Mouse (Mus musculus): ENCODE measurements at regions not wholly inside any gene's neighbourhood (a gene's known extent, or its start where the extent isn't known, plus 50 kb on each side); places are given as distances from the start of the nearest gene placed in this dataset.

DNA sequence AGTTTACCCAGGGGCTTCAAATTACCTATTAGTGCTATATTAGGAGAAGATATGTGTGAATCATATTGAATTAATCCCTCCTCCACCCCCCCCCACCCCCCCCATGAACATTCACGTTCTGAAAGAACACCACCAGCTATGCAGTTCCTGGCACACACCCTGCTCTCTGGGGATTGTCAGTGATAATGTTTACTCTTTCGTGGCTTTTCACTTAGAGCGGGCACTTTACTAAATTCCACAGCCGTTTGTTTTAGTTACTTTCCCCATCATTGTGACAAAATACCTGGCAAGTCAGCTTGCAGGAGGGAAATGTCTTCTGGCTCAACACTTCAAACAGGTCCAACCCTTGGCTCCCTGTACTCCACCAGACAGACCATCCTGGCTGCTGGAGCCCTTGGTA is 359.0 kb downstream of the Rps15a start:
- peaks cover 12% of the 10 kb centered on the region; the same call in 1 of the 2 replicates for H3K4me1 ChIP-seq
- no peaks in the 10 kb centered on the region for H3K27me3 ChIP-seq
- H3K9ac ChIP-seq: no peak overlapping the region
- no peak overlapping the region for H3K27ac ChIP-seq
- no peak for ATAC-seq (replicated peaks; ENCODE audit: low FRiP score)
- H3K4me2 ChIP-seq: no peak overlapping the region
- 40% methylated on average over 4 of the region's 4 CpGs for WGBS
- no peak overlapping the region for H3K4me3 ChIP-seq (replicated peaks)
- no peaks in the 10 kb centered on the region for H3K36me3 ChIP-seq
- H3K9me3 ChIP-seq (replicated peaks): no peaks in the 10 kb centered on the region

DNA sequence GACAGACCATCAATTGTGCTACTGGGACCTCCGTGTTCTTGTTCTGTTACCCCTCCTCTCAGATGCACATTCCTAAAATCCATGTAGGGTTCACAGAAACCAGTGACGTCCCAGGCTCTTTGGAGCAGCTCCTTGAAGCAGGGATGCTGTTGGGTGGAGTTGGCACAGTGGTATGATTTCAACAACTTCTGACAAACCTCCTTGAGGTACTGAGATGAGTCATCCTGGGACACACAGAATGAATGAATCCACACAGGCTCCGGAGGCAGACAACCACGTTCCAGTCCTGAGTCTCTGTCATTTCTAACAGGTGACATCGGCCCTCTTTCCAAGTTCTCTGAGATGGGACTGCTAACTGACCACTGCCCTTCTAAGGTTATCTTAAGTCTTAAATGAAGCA is 360.2 kb downstream of the Rps15a start:
- Histone ChIP-seq H3K9me3 (replicated peaks) (no peaks in the 10 kb centered on the region), H3K4me1 (peaks cover 12% of the 10 kb centered on the region; the same call in 1 of the 2 replicates), H3K9ac (no peak overlapping the region), H3K4me2 (no peak overlapping the region), H3K27ac (no peak overlapping the region), H3K4me3 (replicated peaks) (no peak overlapping the region), H3K36me3 (no peaks in the 10 kb centered on the region), H3K27me3 (no peaks in the 10 kb centered on the region)
- ATAC-seq (replicated peaks; ENCODE audit: low FRiP score): no peak
- 75% methylated on average over 5 of the region's 5 CpGs for WGBS

DNA sequence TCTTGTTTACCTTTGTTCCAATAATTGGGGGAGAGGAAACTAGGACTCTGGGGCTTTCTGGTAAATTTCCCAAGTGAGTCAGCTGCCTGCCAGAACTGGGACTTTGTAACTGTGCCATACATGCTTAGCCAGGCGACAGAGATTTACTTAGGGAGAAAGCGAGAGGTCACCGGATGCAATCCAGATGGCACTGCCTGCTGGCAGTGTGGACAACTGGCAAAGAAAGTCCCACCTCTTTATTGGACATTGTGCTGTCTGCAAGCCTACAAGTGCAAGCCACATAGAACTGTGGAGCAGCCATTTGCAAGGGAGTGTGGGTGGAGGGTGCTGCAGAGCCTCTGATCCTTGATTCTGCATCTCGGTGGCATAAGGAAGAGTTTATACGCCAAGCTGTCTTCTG is 362.7 kb downstream of the Rps15a start:
- Histone ChIP-seq H3K4me1 (peaks cover 12% of the 10 kb centered on the region; the same call in 1 of the 2 replicates), H3K9ac (no peak overlapping the region), H3K36me3 (no peaks in the 10 kb centered on the region), H3K4me3 (replicated peaks) (no peak overlapping the region), H3K9me3 (replicated peaks) (no peaks in the 10 kb centered on the region), H3K27ac (no peak overlapping the region), H3K27me3 (no peaks in the 10 kb centered on the region), H3K4me2 (no peak overlapping the region)
- 0 out of 2 replicates have a peak, but pooled peaks have one; percentile 22 for ATAC-seq (replicated peaks; ENCODE audit: low FRiP score)
- 72% methylated on average over 5 of the region's 5 CpGs for WGBS

DNA sequence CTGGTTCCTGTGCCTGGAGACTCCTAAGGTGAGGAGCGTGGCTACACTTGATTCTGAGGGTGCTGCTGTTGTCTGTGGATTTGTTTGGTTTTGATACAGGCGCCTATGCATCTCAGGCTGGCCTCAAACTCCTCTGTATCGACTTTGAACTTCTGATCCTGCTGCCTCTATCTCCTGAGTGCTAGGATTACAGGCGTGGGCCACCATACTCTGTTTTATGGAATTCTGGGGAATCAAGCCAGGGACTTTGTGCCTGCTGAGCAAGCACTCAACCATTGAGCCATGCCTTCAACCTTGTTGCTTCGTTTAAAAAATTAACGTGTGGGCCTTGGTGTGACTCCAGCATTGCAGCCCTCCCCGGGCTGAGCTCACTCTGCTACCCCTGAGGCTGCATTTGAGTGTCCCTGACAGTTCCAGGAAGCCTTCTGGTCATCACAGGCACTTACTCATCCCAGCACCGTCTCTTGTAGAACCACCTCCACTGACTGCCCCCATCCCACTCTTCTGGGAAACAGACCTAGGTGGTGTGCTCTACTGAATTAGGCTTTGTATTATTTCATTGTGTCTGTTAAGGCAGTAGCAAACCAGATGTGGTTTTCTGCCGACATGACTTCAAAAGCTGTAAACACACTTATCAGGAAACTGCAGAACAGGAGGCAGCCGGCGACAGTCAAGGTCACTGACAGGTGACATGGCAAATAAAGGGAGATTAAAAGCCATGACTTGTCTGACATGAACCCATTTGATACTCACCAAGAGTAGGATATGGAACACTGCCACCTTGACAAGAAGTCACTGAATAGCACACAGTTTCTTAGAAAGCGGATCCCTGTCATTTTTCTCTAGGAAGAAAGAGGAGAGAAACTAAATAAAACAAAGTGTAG is 363.4 kb downstream of the Rps15a start:
- H3K9me3 ChIP-seq (replicated peaks): no peaks in the 10 kb centered on the region
- no peak overlapping the region for H3K4me3 ChIP-seq (replicated peaks)
- peaks cover 12% of the 10 kb centered on the region; the same call in 1 of the 2 replicates for H3K4me1 ChIP-seq
- H3K27me3 ChIP-seq: no peaks in the 10 kb centered on the region
- no peak overlapping the region for H3K27ac ChIP-seq
- H3K9ac ChIP-seq: no peak overlapping the region
- 53% methylated on average over 12 of the region's 12 CpGs for WGBS
- no peak overlapping the region for H3K4me2 ChIP-seq
- ATAC-seq (replicated peaks; ENCODE audit: low FRiP score): no peak
- H3K36me3 ChIP-seq: no peaks in the 10 kb centered on the region

DNA sequence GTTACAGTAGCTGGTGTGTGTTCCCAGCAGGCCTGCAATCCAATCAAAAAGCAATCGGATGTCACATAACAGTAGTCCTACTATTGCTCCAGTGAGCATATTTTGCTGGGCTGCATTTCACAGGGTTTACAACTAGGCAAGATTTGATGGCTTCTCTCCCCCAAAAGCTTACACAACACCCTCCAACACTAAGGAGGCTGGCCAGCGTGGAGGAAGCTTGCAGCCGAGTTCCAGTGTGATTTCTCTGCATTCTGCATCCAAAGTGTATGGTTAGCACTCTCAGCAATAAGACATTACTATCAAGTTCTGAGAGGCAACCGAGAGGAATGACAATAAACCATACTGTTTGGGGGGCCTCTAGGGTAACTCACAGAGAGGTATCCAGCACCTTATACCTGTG is 367.2 kb downstream of the Xylt1 start:
- H3K4me2 ChIP-seq: no peak overlapping the region
- no peak overlapping the region for H3K27ac ChIP-seq
- peaks cover 7% of the 10 kb centered on the region; the same call in 1 of the 2 replicates for H3K4me1 ChIP-seq
- ATAC-seq (replicated peaks; ENCODE audit: low FRiP score): no peak
- H3K9ac ChIP-seq: no peak overlapping the region
- 88% methylated on average over 4 of the region's 4 CpGs for WGBS
- H3K27me3 ChIP-seq: no peaks in the 10 kb centered on the region
- H3K36me3 ChIP-seq: no peaks in the 10 kb centered on the region
- H3K9me3 ChIP-seq (replicated peaks): no peaks in the 10 kb centered on the region
- no peak overlapping the region for H3K4me3 ChIP-seq (replicated peaks)

DNA sequence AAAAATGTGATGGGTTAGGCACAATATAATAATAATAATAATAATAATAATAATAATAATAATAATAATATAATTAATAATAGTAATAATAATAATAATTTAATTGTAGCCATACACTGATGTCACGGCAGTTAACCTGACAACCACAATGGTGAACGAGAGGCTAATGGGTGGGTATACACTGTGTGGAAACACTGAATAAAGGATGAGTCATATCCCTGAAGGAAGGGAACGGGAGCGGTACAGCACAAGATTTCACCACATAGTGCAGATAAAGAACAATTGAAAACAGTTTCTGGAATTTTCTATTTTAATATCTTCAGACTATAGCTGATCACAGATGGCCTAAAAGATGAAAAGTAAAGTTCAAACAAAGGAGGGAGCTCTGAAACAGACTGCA is 365.6 kb downstream of the Xylt1 start:
- Histone ChIP-seq H3K4me3 (replicated peaks) (no peak overlapping the region), H3K9me3 (replicated peaks) (no peaks in the 10 kb centered on the region), H3K27me3 (no peaks in the 10 kb centered on the region), H3K4me2 (no peak overlapping the region), H3K9ac (no peak overlapping the region), H3K4me1 (no peaks in the 10 kb centered on the region), H3K36me3 (no peaks in the 10 kb centered on the region), H3K27ac (no peak overlapping the region)
- 84% methylated on average over 4 of the region's 4 CpGs for WGBS
- no peak for ATAC-seq (replicated peaks; ENCODE audit: low FRiP score)

DNA sequence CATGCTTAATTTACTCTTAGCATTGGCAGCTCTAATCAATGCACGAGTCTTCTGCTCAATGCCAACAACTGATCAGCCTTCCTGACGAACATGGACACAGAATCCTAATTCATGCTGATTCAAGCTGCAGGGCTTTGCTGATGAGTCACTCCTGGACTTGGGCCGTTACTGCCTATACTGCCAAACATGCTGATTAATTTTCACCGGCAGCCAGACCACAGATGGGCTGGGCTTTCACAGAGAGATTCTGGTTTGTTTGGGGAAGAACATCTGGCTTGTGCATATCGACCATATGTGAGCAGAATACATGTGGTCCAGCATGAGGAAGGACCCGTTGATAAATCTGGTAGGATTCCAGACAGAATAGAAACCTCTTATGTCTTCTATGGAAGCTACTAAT is 358.9 kb downstream of the Xylt1 start:
- no peaks in the 10 kb centered on the region for H3K27me3 ChIP-seq
- H3K4me1 ChIP-seq: no peaks in the 10 kb centered on the region
- H3K9ac ChIP-seq: no peak overlapping the region
- H3K4me2 ChIP-seq: no peak overlapping the region
- no peaks in the 10 kb centered on the region for H3K36me3 ChIP-seq
- H3K9me3 ChIP-seq (replicated peaks): no peaks in the 10 kb centered on the region
- no peak for ATAC-seq (replicated peaks; ENCODE audit: low FRiP score)
- no peak overlapping the region for H3K4me3 ChIP-seq (replicated peaks)
- H3K27ac ChIP-seq: no peak overlapping the region
- 68% methylated on average over 6 of the region's 6 CpGs for WGBS

DNA sequence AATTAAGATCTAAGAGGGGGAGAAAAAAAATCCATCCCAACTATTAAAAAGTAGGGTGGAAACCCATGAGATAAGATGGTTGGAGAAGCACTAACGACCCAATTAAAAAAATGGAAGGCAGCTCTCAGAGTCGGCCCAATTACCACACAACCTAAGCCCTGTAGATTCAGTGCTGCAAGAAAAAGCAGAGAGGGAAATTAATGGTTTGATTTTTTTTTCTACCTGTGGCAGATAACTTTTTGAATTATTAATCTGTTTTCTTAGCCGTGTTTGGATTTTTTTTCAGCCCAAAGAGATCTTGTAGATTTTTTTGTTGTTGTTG is 354.9 kb downstream of the Xylt1 start:
- Histone ChIP-seq H3K4me3 (replicated peaks) (no peak overlapping the region), H3K9me3 (replicated peaks) (no peaks in the 10 kb centered on the region), H3K4me1 (no peaks in the 10 kb centered on the region), H3K36me3 (no peaks in the 10 kb centered on the region), H3K27ac (no peak overlapping the region), H3K27me3 (no peaks in the 10 kb centered on the region), H3K9ac (no peak overlapping the region), H3K4me2 (no peak overlapping the region)
- ATAC-seq (replicated peaks; ENCODE audit: low FRiP score): no peak
- 79% methylated on average over 3 of the region's 3 CpGs for WGBS

DNA sequence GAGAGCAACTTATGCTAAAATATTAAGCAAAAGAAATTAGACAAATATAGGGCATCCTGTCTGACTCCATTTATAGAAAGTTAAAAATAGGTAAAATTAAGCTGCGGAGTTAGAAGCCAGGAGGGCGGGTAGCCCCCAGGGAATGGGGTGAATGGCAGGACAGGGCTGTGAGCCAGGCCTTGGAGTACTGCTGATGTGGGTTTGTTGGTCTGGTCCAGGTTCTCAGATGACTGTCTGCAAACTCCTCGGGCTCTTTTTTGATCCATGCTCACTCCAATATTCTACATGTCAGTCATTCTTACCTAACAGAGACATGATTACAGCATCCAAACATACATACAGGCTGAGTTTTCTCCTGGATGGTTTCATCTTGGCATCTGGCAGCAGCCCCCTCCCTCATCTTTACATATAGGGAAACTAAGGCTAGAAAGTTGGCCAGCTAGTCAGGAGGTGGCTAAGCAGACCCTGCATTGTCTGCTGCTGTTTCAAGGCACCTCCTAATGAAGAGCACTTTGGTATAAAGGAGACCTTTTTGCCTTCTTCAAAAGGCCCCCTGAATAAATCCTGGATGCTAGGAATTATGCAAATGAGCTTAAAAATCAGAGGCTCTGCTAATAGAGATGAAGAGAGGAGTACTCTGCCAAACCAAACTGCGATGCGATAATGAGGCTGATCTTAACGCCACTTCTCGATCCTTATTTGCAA is 354.4 kb downstream of the Xylt1 start:
- 86% methylated on average over 7 of the region's 7 CpGs for WGBS
- Histone ChIP-seq H3K27ac (no peak overlapping the region), H3K4me3 (replicated peaks) (no peak overlapping the region), H3K27me3 (no peaks in the 10 kb centered on the region), H3K9me3 (replicated peaks) (no peaks in the 10 kb centered on the region), H3K36me3 (no peaks in the 10 kb centered on the region), H3K4me2 (no peak overlapping the region), H3K9ac (no peak overlapping the region), H3K4me1 (no peaks in the 10 kb centered on the region)
- ATAC-seq (replicated peaks; ENCODE audit: low FRiP score): no peak

DNA sequence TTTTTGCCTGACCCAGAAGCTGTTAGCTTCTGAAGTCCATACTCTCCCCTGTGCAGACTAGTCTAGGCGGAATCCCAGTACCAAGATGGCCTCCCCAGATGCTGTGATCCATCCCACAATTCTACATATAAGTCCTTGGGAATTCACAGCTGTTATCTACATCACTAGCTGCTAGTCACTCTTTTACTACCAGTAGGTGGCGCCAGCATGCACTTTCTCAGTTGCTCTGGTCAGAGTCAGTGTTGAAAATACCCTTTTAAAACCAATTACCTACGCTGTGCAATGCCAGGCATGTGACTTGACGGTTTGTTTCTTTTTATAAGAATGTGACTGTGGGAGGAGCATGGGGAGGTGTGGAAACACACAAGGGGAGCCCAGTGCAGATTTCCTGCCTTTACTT is 348.3 kb downstream of the Xylt1 start:
- H3K4me3 ChIP-seq (replicated peaks): no peak overlapping the region
- no peak for ATAC-seq (replicated peaks; ENCODE audit: low FRiP score)
- H3K27ac ChIP-seq: no peak overlapping the region
- H3K27me3 ChIP-seq: no peaks in the 10 kb centered on the region
- no peaks in the 10 kb centered on the region for H3K4me1 ChIP-seq
- 79% methylated on average over 4 of the region's 4 CpGs for WGBS
- no peak overlapping the region for H3K9ac ChIP-seq
- H3K9me3 ChIP-seq (replicated peaks): peaks cover 7% of the 10 kb centered on the region; the same call in 1 of the 2 replicates
- no peaks in the 10 kb centered on the region for H3K36me3 ChIP-seq
- H3K4me2 ChIP-seq: no peak overlapping the region

Measured in kidney, embryonic 15.5 days (tissue).